Mouse (Mus musculus) limb, embryonic 13.5 days (tissue): ENCODE data around the gene Hdgf. TPM values are rescaled to one million over a fixed set of nuclear protein-coding genes. Genes with fewer than 3 reads are reported as not detected.

ENCODE experiments used
- polyA plus RNA-seq: library from polyadenylated mRNA; unstranded; fragments of >200 nt; fragmentation: Nextera tagmentation; extraction: Ambion mirVana; gene quantifications from 2 replicates; pipeline ENCODE4 v1.2.1, GENCODE M21; 2015

The Hdgf gene
- polyA plus RNA-seq, 1 experiment from 2014 or later, result 205 TPM

Other genes with a start within 250 kb of the Hdgf start
- gene Lrrc71, start 157.7 kb upstream of the Hdgf start, polyA plus RNA-seq, result 0.36 and 0.61 TPM in 2 replicates
- 2.6 and 2.7 TPM in 2 replicates for gene Ntrk1, start 111.2 kb upstream of the Hdgf start, polyA plus RNA-seq
- 0.27 and 0.51 TPM in 2 replicates for gene Insrr, start 109.4 kb upstream of the Hdgf start, polyA plus RNA-seq
- gene Pear1, start 82.0 kb upstream of the Hdgf start, polyA plus RNA-seq, result 18.2 and 20.4 TPM in 2 replicates
- gene Sh2d2a, start 59.6 kb upstream of the Hdgf start, polyA plus RNA-seq, result not detected in 2 replicates
- gene Prcc, start 20.7 kb upstream of the Hdgf start, polyA plus RNA-seq, result 17.1 and 18.7 TPM in 2 replicates
- gene Mrpl24, start 13.2 kb downstream of the Hdgf start, polyA plus RNA-seq, result 66.5 and 73.9 TPM in 2 replicates
- gene Isg20l2, start 24.0 kb downstream of the Hdgf start, polyA plus RNA-seq, result 65.5 and 66.7 TPM in 2 replicates
- 22.3 and 23.6 TPM in 2 replicates for gene Rrnad1, start 24.4 kb downstream of the Hdgf start, polyA plus RNA-seq
- 518 and 520 TPM in 2 replicates for gene Crabp2, start 42.3 kb downstream of the Hdgf start, polyA plus RNA-seq
- gene Nes, start 64.8 kb downstream of the Hdgf start, polyA plus RNA-seq, result 30.5 and 32.8 TPM in 2 replicates
- 0.57 and 0.59 TPM in 2 replicates for gene Bcan, start 93.9 kb downstream of the Hdgf start, polyA plus RNA-seq
- gene Hapln2, start 121.3 kb downstream of the Hdgf start, polyA plus RNA-seq, result 0.23 TPM in 1 of 2 replicates, not detected in the other
- gene Gpatch4, start 136.8 kb downstream of the Hdgf start, polyA plus RNA-seq, result 33.0 and 33.9 TPM in 2 replicates
- 209 and 222 TPM in 2 replicates for gene Naxe, start 152.2 kb downstream of the Hdgf start, polyA plus RNA-seq
- not detected in 2 replicates for gene Ttc24, start 172.0 kb downstream of the Hdgf start, polyA plus RNA-seq
- 19.5 and 20.6 TPM in 2 replicates for gene Iqgap3, start 175.7 kb downstream of the Hdgf start, polyA plus RNA-seq
- gene Mef2d, start 236.1 kb downstream of the Hdgf start, polyA plus RNA-seq, result 16.4 and 19.7 TPM in 2 replicates